Mouse (Mus musculus) T-helper 2 cell (primary cell): ENCODE measurements around the gene Ank3.

Source experiments
- in situ Hi-C: fragments of 300-600 bp; cut with MboI, MseI; formaldehyde crosslinking; loops from one replicate; pipeline ENCODE4 v1.15.1; 2025; ENCODE audit warnings: high pct_unique_total_duplicates

Ank3 gene

GRCm38 (mm10) chr10:69571422-69571821 is 172.8 kb downstream of the Ank3 start:
- in situ Hi-C loops: no loop called here

- in situ Hi-C loops: no loop called here
Observed at GRCm38 (mm10) chr10:69571972-69572371, 173.4 kb downstream of the Ank3 start.

GRCm38 (mm10) chr10:69573054-69573453 is 174.5 kb downstream of the Ank3 start:
- in situ Hi-C loops: no loop called here

- in situ Hi-C loops: no loop called here
Observed at GRCm38 (mm10) chr10:69573746-69574145, 175.2 kb downstream of the Ank3 start.

- in situ Hi-C loops: no loop called here
Observed at GRCm38 (mm10) chr10:69574190-69574663, 175.7 kb downstream of the Ank3 start.

- in situ Hi-C loops: no loop called here
Observed at GRCm38 (mm10) chr10:69574894-69575293, 176.3 kb downstream of the Ank3 start.

GRCm38 (mm10) chr10:69575451-69575850 is 176.9 kb downstream of the Ank3 start:
- in situ Hi-C loops: no loop called here

GRCm38 (mm10) chr10:69576264-69576663 is 177.7 kb downstream of the Ank3 start:
- in situ Hi-C loops: no loop called here

GRCm38 (mm10) chr10:69577061-69577728 is 178.6 kb downstream of the Ank3 start:
- in situ Hi-C loops: no loop called here

- in situ Hi-C loops: no loop called here
Observed at GRCm38 (mm10) chr10:69577729-69578061, 179.1 kb downstream of the Ank3 start.

- in situ Hi-C loops: no loop called here
Observed at GRCm38 (mm10) chr10:69579585-69579984, 181.0 kb downstream of the Ank3 start.

- in situ Hi-C loops: loop anchor here (10.0 kb wide), 1 partner anchor 1097 kb away; no protein-coding TSS in a partner anchor
Observed at GRCm38 (mm10) chr10:69581525-69581924, 183.0 kb downstream of the Ank3 start.

GRCm38 (mm10) chr10:69583874-69584481 is 185.4 kb downstream of the Ank3 start:
- in situ Hi-C loops: loop anchor here (10.0 kb wide), 1 partner anchor 1099 kb away; no protein-coding TSS in a partner anchor

- in situ Hi-C loops: loop anchor here (10.0 kb wide), 1 partner anchor 1100 kb away; no protein-coding TSS in a partner anchor
Observed at GRCm38 (mm10) chr10:69584566-69584965, 186.0 kb downstream of the Ank3 start.

GRCm38 (mm10) chr10:69585271-69585670 is 186.7 kb downstream of the Ank3 start:
- in situ Hi-C loops: loop anchor here (10.0 kb wide), 1 partner anchor 1100 kb away; no protein-coding TSS in a partner anchor

GRCm38 (mm10) chr10:69594186-69595131 is 195.9 kb downstream of the Ank3 start:
- in situ Hi-C loops: no loop called here

GRCm38 (mm10) chr10:69595487-69595886 is 196.9 kb downstream of the Ank3 start:
- in situ Hi-C loops: no loop called here

- in situ Hi-C loops: no loop called here
Observed at GRCm38 (mm10) chr10:69601471-69601870, 202.9 kb downstream of the Ank3 start.

GRCm38 (mm10) chr10:69602711-69603110 is 204.1 kb downstream of the Ank3 start:
- in situ Hi-C loops: no loop called here

GRCm38 (mm10) chr10:69604609-69605008 is 206.0 kb downstream of the Ank3 start:
- in situ Hi-C loops: no loop called here

- in situ Hi-C loops: no loop called here
Observed at GRCm38 (mm10) chr10:69605211-69605610, 206.6 kb downstream of the Ank3 start.

- in situ Hi-C loops: no loop called here
Observed at GRCm38 (mm10) chr10:69607611-69608119, 209.1 kb downstream of the Ank3 start.
